Mouse (Mus musculus) lung, postnatal 0 days (tissue): Measurements from ENCODE around the gene Bmp6.

Source experiments
- CTCF ChIP-seq: IDR thresholded peaks from 2 replicates; pipeline ENCODE4 v1.5.1; 2016; ENCODE audit warnings: antibody characterized with exemption, mild to moderate bottlenecking
- EP300 ChIP-seq: IDR thresholded peaks from 2 replicates; pipeline ENCODE4 v1.6.1; 2016; ENCODE audit warnings: antibody characterized with exemption, mild to moderate bottlenecking, control low read depth

GRCm38 (mm10) chr13:38351996-38352395, 7.1 kb downstream of the Bmp6 start:
- TF ChIP-seq EP300: no peak
- TF ChIP-seq CTCF: no peak
